Mouse (Mus musculus): ENCODE data around the gene Arhgdib. TPM values are rescaled to one million over a fixed set of nuclear protein-coding genes. Genes with fewer than 3 reads are reported as not detected.
A peak's percentile ranks its signal among the peaks of the same experiment; 100 is the strongest.

Gene Arhgdib
- polyA plus RNA-seq, 1 experiment from 2014 or later, result 68.4 TPM

GRCm38 (mm10) chr6:136944511-136944910 lies 2.8 kb upstream of the Arhgdib start:
- ATAC-seq (no peak), DNase-seq (ENCODE audit: low spot score) (no peak)
- Histone ChIP-seq H3K27ac (ENCODE audit: low read length) (no peak overlapping the region), H3K9ac (replicated peaks; ENCODE audit: low read depth) (no peak overlapping the region), H3K4me2 (replicated peaks; ENCODE audit: low read depth, low read length) (no peak overlapping the region), H3K36me3 (ENCODE audit: insufficient read depth, low read length) (no peaks in the 10 kb centered on the region), H3K27me3 (replicated peaks; ENCODE audit: insufficient read depth, low read length) (no peaks in the 10 kb centered on the region), H3K4me1 (ENCODE audit: insufficient read depth, low read depth, low read length) (peaks cover 8% of the 10 kb centered on the region; the same call in 1 of the 2 replicates), H3K4me3 (ENCODE audit: low read depth, low read length) (no peak overlapping the region), H3K9me3 (ENCODE audit: low read length) (no peaks in the 10 kb centered on the region)
- WGBS, result 61% methylated on average over 8 of the region's 8 CpGs
- no peak for TF ChIP-seq EP300 (IDR thresholded peaks at IDR 0.05)
- TF ChIP-seq CTCF (IDR thresholded peaks at IDR 0.05), result no peak

- Histone ChIP-seq H3K4me1 (ENCODE audit: insufficient read depth, low read depth, low read length) (peaks cover 8% of the 10 kb centered on the region; the same call in 1 of the 2 replicates), H3K36me3 (ENCODE audit: insufficient read depth, low read length) (no peaks in the 10 kb centered on the region), H3K4me2 (replicated peaks; ENCODE audit: low read depth, low read length) (no peak overlapping the region), H3K27ac (ENCODE audit: low read length) (no peak overlapping the region), H3K9me3 (ENCODE audit: low read length) (no peaks in the 10 kb centered on the region), H3K27me3 (replicated peaks; ENCODE audit: insufficient read depth, low read length) (no peaks in the 10 kb centered on the region), H3K4me3 (ENCODE audit: low read depth, low read length) (no peak overlapping the region), H3K9ac (replicated peaks; ENCODE audit: low read depth) (no peak overlapping the region)
- ATAC-seq (no peak), DNase-seq (ENCODE audit: low spot score) (no peak)
- no peak for TF ChIP-seq EP300 (IDR thresholded peaks at IDR 0.05)
- no peak for TF ChIP-seq CTCF (IDR thresholded peaks at IDR 0.05)
These were observed 1.7 kb upstream of the Arhgdib start for GRCm38 (mm10) chr6:136943392-136943791.

- no peak overlapping the region for H3K27ac ChIP-seq (ENCODE audit: low read length)
- H3K36me3 ChIP-seq (ENCODE audit: insufficient read depth, low read length), result no peaks in the 10 kb centered on the region
- no peak for DNase-seq (ENCODE audit: low spot score)
- peaks cover 8% of the 10 kb centered on the region; the same call in 1 of the 2 replicates for H3K4me1 ChIP-seq (ENCODE audit: insufficient read depth, low read depth, low read length)
- no peak overlapping the region for H3K9ac ChIP-seq (replicated peaks; ENCODE audit: low read depth)
- H3K4me3 ChIP-seq (ENCODE audit: low read depth, low read length), result no peak overlapping the region
- H3K27me3 ChIP-seq (replicated peaks; ENCODE audit: insufficient read depth, low read length), result no peaks in the 10 kb centered on the region
- no peak overlapping the region for H3K4me2 ChIP-seq (replicated peaks; ENCODE audit: low read depth, low read length)
- H3K9me3 ChIP-seq (ENCODE audit: low read length), result no peaks in the 10 kb centered on the region
- WGBS, result 79% methylated on average over 9 of the region's 9 CpGs
- TF ChIP-seq CTCF (IDR thresholded peaks at IDR 0.05), result no peak
- no peak for TF ChIP-seq EP300 (IDR thresholded peaks at IDR 0.05)
- no peak for ATAC-seq
These were observed 581 bp upstream of the Arhgdib start for GRCm38 (mm10) chr6:136942280-136942679.

- H3K4me2 ChIP-seq (replicated peaks; ENCODE audit: low read depth, low read length), result peak overlapping the region; percentile 28; the same call in 1 of the 2 replicates
- H3K9ac ChIP-seq (replicated peaks; ENCODE audit: low read depth), result no peak overlapping the region
- ATAC-seq, result no peak
- TF ChIP-seq CTCF (IDR thresholded peaks at IDR 0.05), result no peak
- TF ChIP-seq EP300 (IDR thresholded peaks at IDR 0.05), result no peak
- peak; percentile 60 for DNase-seq (ENCODE audit: low spot score)
- peak overlapping the region; percentile 78; the same call in 1 of the 2 replicates for H3K27ac ChIP-seq (ENCODE audit: low read length)
- no peak overlapping the region; the same call in 1 of the 2 replicates for H3K4me3 ChIP-seq (ENCODE audit: low read depth, low read length)
- H3K36me3 ChIP-seq (ENCODE audit: insufficient read depth, low read length), result no peaks in the 10 kb centered on the region
- H3K4me1 ChIP-seq (ENCODE audit: insufficient read depth, low read depth, low read length), result peaks cover 8% of the 10 kb centered on the region; the same call in 1 of the 2 replicates
- H3K27me3 ChIP-seq (replicated peaks; ENCODE audit: insufficient read depth, low read length), result no peaks in the 10 kb centered on the region
- no peaks in the 10 kb centered on the region for H3K9me3 ChIP-seq (ENCODE audit: low read length)
- WGBS, result 70% methylated on average over 11 of the region's 11 CpGs
These were observed 1.3 kb downstream of the Arhgdib start for GRCm38 (mm10) chr6:136940188-136940960.

- Histone ChIP-seq H3K4me2 (replicated peaks; ENCODE audit: low read depth, low read length) (no peak overlapping the region), H3K36me3 (ENCODE audit: insufficient read depth, low read length) (no peaks in the 10 kb centered on the region), H3K4me1 (ENCODE audit: insufficient read depth, low read depth, low read length) (peaks cover 8% of the 10 kb centered on the region; the same call in 1 of the 2 replicates), H3K27ac (ENCODE audit: low read length) (no peak overlapping the region), H3K4me3 (ENCODE audit: low read depth, low read length) (no peak overlapping the region), H3K27me3 (replicated peaks; ENCODE audit: insufficient read depth, low read length) (no peaks in the 10 kb centered on the region), H3K9ac (replicated peaks; ENCODE audit: low read depth) (no peak overlapping the region), H3K9me3 (ENCODE audit: low read length) (no peaks in the 10 kb centered on the region)
- DNase-seq (ENCODE audit: low spot score) (no peak), ATAC-seq (no peak)
- TF ChIP-seq EP300 (IDR thresholded peaks at IDR 0.05) (0 out of 2 replicates have a peak, but pooled peaks have one; percentile 11), CTCF (IDR thresholded peaks at IDR 0.05) (no peak)
- 57% methylated on average over 14 of the region's 14 CpGs for whole genome bisulfite sequencing
These were observed 2.1 kb downstream of the Arhgdib start for GRCm38 (mm10) chr6:136939326-136940187.

All from lung, postnatal 0 days (tissue).